Mouse (Mus musculus): ENCODE results near the gene Entpd1. TPM values are rescaled to one million over a fixed set of nuclear protein-coding genes. Genes with fewer than 3 reads are reported as not detected.

Entpd1 gene
- polyA plus RNA-seq, 1 experiment from 2014 or later, result 3.8 TPM

DNA sequence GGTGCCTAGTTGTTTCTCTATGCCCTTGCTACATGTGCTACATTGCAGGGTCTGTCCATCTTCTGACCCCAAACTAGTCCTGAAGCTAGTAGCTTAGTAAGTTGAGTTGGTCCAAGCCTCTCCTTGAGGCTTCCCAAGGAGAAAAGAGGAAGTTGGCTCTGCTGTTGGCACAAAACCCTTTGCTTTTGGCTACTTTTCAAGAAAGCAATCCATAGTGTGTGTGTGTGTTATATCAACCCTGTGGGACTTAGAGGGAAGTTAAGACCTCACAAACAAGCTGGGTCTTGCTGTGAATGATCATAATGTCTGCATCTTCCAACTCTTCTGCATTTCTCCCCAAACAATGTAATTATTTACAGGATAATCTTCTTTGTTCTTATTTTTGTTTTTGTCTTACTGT is 16.8 kb downstream of the Entpd1 start:
- no peaks in the 10 kb centered on the region for H3K9me3 ChIP-seq (replicated peaks)
- ATAC-seq (ENCODE audit: insufficient read depth), result no peak
- H3K9ac ChIP-seq, result no peak overlapping the region
- H3K4me2 ChIP-seq, result no peak overlapping the region
- H3K27me3 ChIP-seq, result no peaks in the 10 kb centered on the region
- H3K36me3 ChIP-seq (replicated peaks), result no peaks in the 10 kb centered on the region
- H3K4me1 ChIP-seq (replicated peaks), result no peaks in the 10 kb centered on the region
- no peak overlapping the region for H3K27ac ChIP-seq (replicated peaks)
- H3K4me3 ChIP-seq (replicated peaks), result no peak overlapping the region

DNA sequence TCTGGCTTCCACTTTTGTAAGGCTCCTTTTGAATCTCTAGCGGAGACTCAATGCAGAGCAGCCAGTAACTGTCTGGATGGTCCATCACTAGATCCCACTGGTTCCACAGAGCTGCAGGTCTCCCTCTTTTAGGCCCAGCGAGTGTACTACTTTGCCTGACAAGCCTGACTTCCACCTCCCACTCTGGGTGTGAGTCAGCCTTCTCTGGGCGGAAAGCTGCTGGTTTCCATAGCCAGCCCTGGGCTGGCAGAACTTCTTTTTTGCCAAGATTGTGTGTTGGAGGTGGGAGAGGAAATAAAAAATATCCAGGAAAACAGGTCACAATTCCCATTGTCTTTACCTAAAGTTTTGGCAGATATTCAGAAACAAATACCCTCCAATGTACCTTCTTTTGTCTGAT is 17.9 kb downstream of the Entpd1 start:
- H3K27me3 ChIP-seq, result no peaks in the 10 kb centered on the region
- H3K9me3 ChIP-seq (replicated peaks), result no peaks in the 10 kb centered on the region
- no peak overlapping the region for H3K27ac ChIP-seq (replicated peaks)
- no peak overlapping the region for H3K9ac ChIP-seq
- no peak for ATAC-seq (ENCODE audit: insufficient read depth)
- no peak overlapping the region for H3K4me2 ChIP-seq
- no peaks in the 10 kb centered on the region for H3K36me3 ChIP-seq (replicated peaks)
- 64% methylated on average over 3 of the region's 3 CpGs for WGBS (ENCODE audit: insufficient replicate concordance)
- H3K4me1 ChIP-seq (replicated peaks), result no peaks in the 10 kb centered on the region
- H3K4me3 ChIP-seq (replicated peaks), result no peak overlapping the region

- H3K9me3 ChIP-seq (replicated peaks), result no peaks in the 10 kb centered on the region
- H3K9ac ChIP-seq, result no peak overlapping the region
- H3K27ac ChIP-seq (replicated peaks), result no peak overlapping the region
- H3K27me3 ChIP-seq, result no peaks in the 10 kb centered on the region
- ATAC-seq (ENCODE audit: insufficient read depth), result no peak
- no peak overlapping the region for H3K4me2 ChIP-seq
- 23% methylated on average over 7 of the region's 7 CpGs for WGBS (ENCODE audit: insufficient replicate concordance)
- H3K36me3 ChIP-seq (replicated peaks), result no peaks in the 10 kb centered on the region
- H3K4me1 ChIP-seq (replicated peaks), result no peaks in the 10 kb centered on the region
- H3K4me3 ChIP-seq (replicated peaks), result no peak overlapping the region
Measured at GRCm38 (mm10) chr19:40630606-40631005, 18.4 kb downstream of the Entpd1 start.

DNA sequence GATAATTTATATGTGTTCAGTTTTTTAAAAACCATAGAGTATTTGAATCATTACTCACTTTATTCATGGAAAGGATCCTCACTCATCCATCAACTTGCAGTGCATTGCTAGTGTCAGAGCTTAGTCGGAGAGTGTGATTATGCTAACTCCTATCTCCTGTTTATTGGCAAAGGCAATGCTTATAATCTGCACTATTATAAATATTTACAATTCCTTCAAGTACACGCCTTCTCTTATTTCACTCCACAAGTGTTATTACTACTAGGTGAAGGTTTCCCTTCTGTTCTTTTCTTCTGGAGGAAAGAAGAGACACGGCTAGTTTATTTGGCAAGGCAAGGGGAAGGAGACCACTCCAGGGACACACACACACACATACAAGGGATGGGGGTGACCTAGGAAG is 20.0 kb downstream of the Entpd1 start:
- no peak for ATAC-seq (ENCODE audit: insufficient read depth)
- Histone ChIP-seq H3K36me3 (replicated peaks) (no peaks in the 10 kb centered on the region), H3K9ac (no peak overlapping the region), H3K27ac (replicated peaks) (no peak overlapping the region), H3K4me2 (no peak overlapping the region), H3K4me1 (replicated peaks) (peaks cover 6% of the 10 kb centered on the region), H3K27me3 (no peaks in the 10 kb centered on the region), H3K9me3 (replicated peaks) (no peaks in the 10 kb centered on the region), H3K4me3 (replicated peaks) (no peak overlapping the region)
- 56% methylated on average over 3 of the region's 3 CpGs for WGBS (ENCODE audit: insufficient replicate concordance)

- WGBS (ENCODE audit: insufficient replicate concordance), result 68% methylated on average over 5 of the region's 5 CpGs
- Histone ChIP-seq H3K4me2 (no peak overlapping the region), H3K4me3 (replicated peaks) (no peak overlapping the region), H3K9ac (no peak overlapping the region), H3K4me1 (replicated peaks) (peaks cover 8% of the 10 kb centered on the region), H3K9me3 (replicated peaks) (no peaks in the 10 kb centered on the region), H3K36me3 (replicated peaks) (no peaks in the 10 kb centered on the region), H3K27me3 (no peaks in the 10 kb centered on the region), H3K27ac (replicated peaks) (no peak overlapping the region)
- no peak for ATAC-seq (ENCODE audit: insufficient read depth)
Measured at GRCm38 (mm10) chr19:40632668-40633067, 20.5 kb downstream of the Entpd1 start.

GRCm38 (mm10) chr19:40633144-40633543 is 21.0 kb downstream of the Entpd1 start:
- no peaks in the 10 kb centered on the region for H3K36me3 ChIP-seq (replicated peaks)
- no peaks in the 10 kb centered on the region for H3K9me3 ChIP-seq (replicated peaks)
- 48% methylated on average over 1 of the region's 1 CpGs for WGBS (ENCODE audit: insufficient replicate concordance)
- no peaks in the 10 kb centered on the region for H3K27me3 ChIP-seq
- no peak for ATAC-seq (ENCODE audit: insufficient read depth)
- no peak overlapping the region for H3K4me3 ChIP-seq (replicated peaks)
- no peak overlapping the region for H3K27ac ChIP-seq (replicated peaks)
- H3K4me1 ChIP-seq (replicated peaks), result peaks cover 8% of the 10 kb centered on the region
- H3K4me2 ChIP-seq, result no peak overlapping the region
- no peak overlapping the region for H3K9ac ChIP-seq

DNA sequence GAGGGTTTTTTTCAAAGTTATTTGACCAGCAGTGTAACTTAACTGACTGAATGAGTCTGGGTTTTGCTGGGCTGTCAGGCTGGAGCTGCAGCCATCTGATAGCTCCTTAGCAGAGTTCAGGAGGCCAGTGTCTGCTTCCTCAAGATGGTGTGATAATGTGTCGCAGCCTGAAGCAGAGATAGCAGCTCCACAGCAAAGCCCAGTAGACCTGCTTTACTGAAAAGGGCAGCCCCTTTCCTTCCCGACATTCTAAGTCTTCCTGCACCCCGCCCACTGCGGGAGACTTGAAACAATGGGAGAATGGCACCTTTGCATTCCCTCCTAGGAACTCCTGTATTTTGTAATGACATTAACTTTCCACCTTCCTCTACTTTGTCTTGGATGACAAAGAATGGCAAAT is 24.9 kb downstream of the Entpd1 start:
- no peaks in the 10 kb centered on the region for H3K9me3 ChIP-seq (replicated peaks)
- H3K27me3 ChIP-seq, result no peaks in the 10 kb centered on the region
- no peak overlapping the region for H3K4me3 ChIP-seq (replicated peaks)
- ATAC-seq (ENCODE audit: insufficient read depth), result no peak
- 11% methylated on average over 4 of the region's 4 CpGs for WGBS (ENCODE audit: insufficient replicate concordance)
- H3K4me1 ChIP-seq (replicated peaks), result peaks cover 8% of the 10 kb centered on the region
- no peak overlapping the region for H3K27ac ChIP-seq (replicated peaks)
- H3K36me3 ChIP-seq (replicated peaks), result no peaks in the 10 kb centered on the region
- H3K4me2 ChIP-seq, result no peak overlapping the region
- H3K9ac ChIP-seq, result no peak overlapping the region

DNA sequence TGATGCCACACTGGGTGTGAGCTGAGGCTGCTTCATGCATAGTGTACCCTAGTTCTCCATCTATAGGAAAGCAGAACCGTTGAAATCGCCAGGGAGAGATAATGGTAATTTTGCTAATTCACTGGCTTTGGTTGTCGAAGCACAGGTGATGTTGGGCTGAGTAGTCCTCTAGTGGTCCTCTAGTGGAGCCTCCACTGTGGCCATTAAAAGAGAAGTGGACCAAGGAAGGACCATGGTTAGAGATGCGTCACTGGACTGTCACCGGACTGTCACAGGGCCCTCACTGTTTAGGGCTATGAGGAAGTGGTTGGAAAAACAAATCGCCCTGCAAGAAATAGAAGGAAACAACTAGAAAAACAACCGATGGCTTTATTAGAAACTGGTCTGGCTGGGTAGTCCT is 25.4 kb downstream of the Entpd1 start:
- Histone ChIP-seq H3K27me3 (no peaks in the 10 kb centered on the region), H3K27ac (replicated peaks) (no peak overlapping the region), H3K4me2 (no peak overlapping the region), H3K4me1 (replicated peaks) (peaks cover 8% of the 10 kb centered on the region), H3K9me3 (replicated peaks) (no peaks in the 10 kb centered on the region), H3K36me3 (replicated peaks) (no peaks in the 10 kb centered on the region), H3K4me3 (replicated peaks) (no peak overlapping the region), H3K9ac (no peak overlapping the region)
- ATAC-seq (ENCODE audit: insufficient read depth), result no peak
- 22% methylated on average over 7 of the region's 7 CpGs for WGBS (ENCODE audit: insufficient replicate concordance)

DNA sequence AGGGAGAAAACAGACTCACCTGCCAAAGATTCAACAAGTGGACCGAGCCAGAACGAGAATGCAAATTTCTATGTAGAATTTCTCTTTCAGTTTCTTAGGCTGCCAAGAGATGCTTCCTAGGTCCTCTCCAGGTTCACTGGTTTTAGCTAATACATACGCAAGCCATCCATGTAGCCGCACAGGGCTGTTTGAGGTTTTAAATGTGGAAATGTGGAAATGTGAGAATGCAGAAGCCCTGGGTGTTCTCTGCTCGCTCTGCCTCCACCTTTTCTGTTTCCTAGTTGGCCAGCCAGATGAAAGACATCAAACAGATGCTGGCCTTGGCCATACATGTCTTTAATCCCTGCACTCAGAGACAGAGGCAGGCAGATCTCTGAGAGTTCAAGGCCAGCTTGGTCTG is 26.4 kb downstream of the Entpd1 start:
- WGBS (ENCODE audit: insufficient replicate concordance), result 61% methylated on average over 5 of the region's 5 CpGs
- Histone ChIP-seq H3K9ac (no peak overlapping the region), H3K4me1 (replicated peaks) (peaks cover 8% of the 10 kb centered on the region), H3K9me3 (replicated peaks) (no peaks in the 10 kb centered on the region), H3K27ac (replicated peaks) (no peak overlapping the region), H3K4me3 (replicated peaks) (no peak overlapping the region), H3K27me3 (no peaks in the 10 kb centered on the region), H3K36me3 (replicated peaks) (no peaks in the 10 kb centered on the region), H3K4me2 (no peak overlapping the region)
- no peak for ATAC-seq (ENCODE audit: insufficient read depth)

GRCm38 (mm10) chr19:40639729-40640304 is 27.7 kb downstream of the Entpd1 start:
- no peaks in the 10 kb centered on the region for H3K27me3 ChIP-seq
- H3K27ac ChIP-seq (replicated peaks), result no peak overlapping the region
- H3K4me2 ChIP-seq, result no peak overlapping the region
- no peak overlapping the region for H3K4me3 ChIP-seq (replicated peaks)
- ATAC-seq (ENCODE audit: insufficient read depth), result no peak
- no peaks in the 10 kb centered on the region for H3K9me3 ChIP-seq (replicated peaks)
- WGBS (ENCODE audit: insufficient replicate concordance), result 49% methylated on average over 11 of the region's 11 CpGs
- H3K36me3 ChIP-seq (replicated peaks), result no peaks in the 10 kb centered on the region
- peaks cover 8% of the 10 kb centered on the region for H3K4me1 ChIP-seq (replicated peaks)
- no peak overlapping the region for H3K9ac ChIP-seq

DNA sequence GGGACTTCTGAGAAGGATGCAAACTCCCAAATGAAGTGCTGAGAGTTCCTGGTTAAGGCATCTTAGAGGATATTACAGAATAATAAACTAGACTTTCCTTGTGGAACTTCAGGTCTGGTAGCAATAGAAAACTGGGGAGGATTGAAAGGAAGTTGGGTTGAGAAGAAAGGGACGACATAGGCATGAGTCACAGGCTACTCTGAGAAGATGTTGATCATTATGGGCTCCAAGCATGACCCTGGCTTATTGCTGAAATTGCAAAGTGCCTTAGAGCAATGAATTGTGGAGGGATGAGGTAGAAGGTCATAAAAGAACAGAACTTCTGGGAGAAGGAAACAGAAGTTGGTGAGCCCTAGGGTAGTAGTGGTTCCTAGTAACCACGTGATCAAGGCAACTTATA is 28.6 kb downstream of the Entpd1 start:
- H3K27ac ChIP-seq (replicated peaks), result no peak overlapping the region

GRCm38 (mm10) chr19:40643846-40644245 is 31.7 kb downstream of the Entpd1 start:
- ATAC-seq (ENCODE audit: insufficient read depth), result no peak
- Histone ChIP-seq H3K4me3 (replicated peaks) (no peak overlapping the region), H3K4me2 (no peak overlapping the region), H3K9me3 (replicated peaks) (no peaks in the 10 kb centered on the region), H3K36me3 (replicated peaks) (no peaks in the 10 kb centered on the region), H3K27me3 (no peaks in the 10 kb centered on the region), H3K27ac (replicated peaks) (no peak overlapping the region), H3K4me1 (replicated peaks) (peaks cover 6% of the 10 kb centered on the region; the same call in 1 of the 2 replicates), H3K9ac (no peak overlapping the region)
- 49% methylated on average over 1 of the region's 1 CpGs for WGBS (ENCODE audit: insufficient replicate concordance)

More for the DNA sequence above, 28.6 kb downstream of the Entpd1 start:
- Histone ChIP-seq H3K9me3 (replicated peaks) (no peaks in the 10 kb centered on the region), H3K36me3 (replicated peaks) (no peaks in the 10 kb centered on the region), H3K9ac (no peak overlapping the region), H3K4me3 (replicated peaks) (no peak overlapping the region), H3K27me3 (no peaks in the 10 kb centered on the region), H3K4me2 (no peak overlapping the region), H3K4me1 (replicated peaks) (peaks cover 8% of the 10 kb centered on the region)
- no peak for ATAC-seq (ENCODE audit: insufficient read depth)
- WGBS (ENCODE audit: insufficient replicate concordance), result 60% methylated on average over 2 of the region's 2 CpGs

All from liver, embryonic 15.5 days (tissue).